Mouse (Mus musculus): ENCODE measurements at regions not wholly inside any gene's neighbourhood (a gene's known extent, or its start where the extent isn't known, plus 50 kb on each side); places are given as distances from the start of the nearest gene placed in this dataset.
A peak's percentile ranks its signal among the peaks of the same experiment; 100 is the strongest.

DNA sequence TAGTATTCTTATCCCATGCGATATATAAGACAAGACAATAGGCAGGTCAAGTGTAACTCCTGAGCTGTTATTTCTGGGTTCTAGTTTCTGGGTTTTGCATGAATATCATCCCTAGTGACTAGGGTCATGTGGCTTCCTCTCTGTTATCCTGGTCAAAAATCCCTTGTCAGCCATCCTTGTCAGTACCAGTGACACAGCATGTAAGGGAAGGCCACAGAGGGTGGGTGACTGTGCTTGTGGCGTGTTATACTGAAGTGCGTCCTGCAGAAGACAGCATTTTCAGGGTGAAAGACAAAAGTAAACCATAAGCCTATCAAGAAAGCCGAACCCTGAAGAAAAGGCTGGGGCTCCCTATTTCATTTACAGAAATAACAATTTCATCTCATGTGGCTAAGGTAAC lies 50.7 kb upstream of the Echdc3 start:
- no peak for DNase-seq (ENCODE audit: extremely low spot score in 1 of 2, low spot score in 1 of 2)

DNA sequence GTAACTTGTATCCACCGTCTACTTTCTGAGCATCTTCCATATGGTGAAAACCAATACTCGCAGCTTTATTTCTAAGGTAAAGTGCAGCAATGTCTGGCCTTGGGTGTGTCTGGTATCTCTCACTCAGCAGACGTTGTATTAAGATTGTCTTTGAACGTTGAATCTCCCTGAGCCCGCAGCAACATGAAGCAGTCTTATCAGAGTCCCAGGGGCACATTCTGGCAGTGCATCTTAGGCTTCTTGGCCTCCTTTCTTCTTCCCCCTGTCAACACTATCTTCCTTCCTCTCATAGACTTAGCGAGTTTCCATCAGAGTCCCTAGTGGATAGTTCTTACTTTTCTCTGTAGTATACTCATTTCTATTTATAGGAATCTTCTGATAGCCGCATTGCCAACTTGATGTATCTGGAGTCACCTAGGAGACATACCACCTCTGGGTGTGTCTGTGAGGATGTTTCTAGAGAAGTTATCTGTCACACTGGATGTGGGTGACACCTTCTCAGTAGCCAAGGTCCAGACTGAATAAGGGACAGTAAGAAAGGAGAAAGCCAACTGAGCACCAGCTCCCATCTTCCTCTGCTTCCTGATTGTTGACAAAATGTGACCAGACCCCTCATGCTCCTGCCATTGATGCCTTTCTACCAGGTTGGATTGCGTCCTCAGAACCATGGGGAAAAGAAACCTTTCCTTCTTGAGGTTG lies 51.4 kb upstream of the Echdc3 start:
- no peak for DNase-seq (ENCODE audit: extremely low spot score in 1 of 2, low spot score in 1 of 2)

DNA sequence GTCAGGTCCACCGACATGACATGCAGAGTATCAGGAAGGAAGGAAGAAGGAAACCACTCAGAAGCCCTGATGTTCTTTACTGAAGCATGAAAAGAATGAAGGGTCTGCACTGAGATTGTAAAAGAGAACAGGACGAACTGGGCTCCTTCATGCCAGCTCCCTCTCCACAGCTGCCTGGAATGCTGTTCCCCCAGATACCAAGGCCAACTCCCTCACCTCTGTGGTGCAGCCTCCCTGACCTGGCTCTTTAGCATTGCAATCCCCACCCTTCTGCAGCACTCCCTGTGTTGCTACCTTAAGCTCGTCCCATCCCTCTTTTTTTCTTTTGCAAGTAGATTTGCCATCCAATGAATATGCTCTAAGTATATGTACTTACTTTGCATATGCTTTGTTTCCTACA lies 52.3 kb upstream of the Echdc3 start:
- no peak for DNase-seq (ENCODE audit: extremely low spot score in 1 of 2, low spot score in 1 of 2)

DNA sequence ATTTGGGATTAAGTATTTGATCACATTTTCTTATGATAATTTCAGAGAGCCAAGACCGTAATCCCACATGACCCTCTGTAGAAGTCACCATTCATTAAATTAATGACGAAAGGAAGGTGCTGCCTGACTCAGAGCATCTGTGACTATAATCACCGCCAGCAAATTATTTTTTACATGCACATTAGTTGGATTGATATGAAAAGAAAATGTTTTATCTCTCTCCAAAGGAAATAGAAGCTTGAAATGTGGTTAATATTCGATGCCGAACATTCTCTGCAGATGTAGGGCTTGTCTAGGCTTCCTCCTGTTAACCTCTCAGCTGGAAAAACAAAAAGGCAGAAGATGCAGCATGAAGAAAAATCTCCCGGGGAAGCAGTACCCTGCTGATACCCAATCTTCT lies 54.2 kb upstream of the Echdc3 start:
- no peak for DNase-seq (ENCODE audit: extremely low spot score in 1 of 2, low spot score in 1 of 2)

DNA sequence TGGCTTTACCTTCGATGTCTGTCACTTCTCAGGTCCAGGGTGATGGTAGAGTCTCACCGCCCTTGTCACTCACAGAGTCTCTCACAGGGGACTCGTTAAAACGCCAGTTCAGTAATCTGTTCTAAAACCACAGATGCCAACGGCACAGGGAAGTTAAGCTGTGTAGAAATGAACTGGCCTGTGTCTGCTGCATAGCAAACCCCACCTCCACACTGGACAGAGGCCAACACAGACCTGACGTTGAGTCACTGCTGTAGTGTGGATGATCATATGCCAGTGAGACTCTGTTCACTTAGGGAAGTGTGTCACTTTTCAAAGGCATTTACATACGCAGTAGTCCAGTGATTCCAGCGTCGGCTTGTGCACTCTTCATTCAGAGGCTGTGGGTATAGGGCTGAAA lies 54.7 kb upstream of the Echdc3 start:
- DNase-seq (ENCODE audit: extremely low spot score in 1 of 2, low spot score in 1 of 2), result peak in 1 of 2 experiments; percentile 13

DNA sequence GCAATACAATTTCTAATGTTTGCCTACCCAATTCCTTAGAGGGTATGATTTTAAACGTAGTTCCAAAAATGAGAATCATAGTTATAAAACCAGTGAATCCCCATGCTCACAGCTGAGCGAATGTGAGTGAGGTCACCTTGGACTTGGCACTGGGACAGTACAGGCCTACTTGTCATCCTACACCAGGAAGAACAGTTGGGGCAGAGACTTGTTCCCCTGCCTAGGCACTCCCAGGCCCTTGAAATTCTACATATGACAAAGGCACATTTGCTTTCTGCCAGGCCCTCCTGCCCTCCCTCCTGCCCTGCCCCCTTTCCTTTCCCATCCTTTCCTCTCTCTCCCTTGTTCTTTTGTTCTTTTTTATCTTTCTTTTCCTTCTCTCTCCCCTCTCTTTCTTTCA lies 50.0 kb upstream of the Usp6nl start:
- no peak for DNase-seq (ENCODE audit: extremely low spot score in 1 of 2, low spot score in 1 of 2)
